Mouse (Mus musculus) forebrain, embryonic 15.5 days (tissue): ENCODE data around the gene Col6a4. TPM values are rescaled to one million over a fixed set of nuclear protein-coding genes. Genes with fewer than 3 reads are reported as not detected.

ENCODE experiments used
- polyA plus RNA-seq: library from polyadenylated mRNA; unstranded; fragments of >200 nt; fragmentation: Nextera tagmentation; extraction: Ambion mirVana; gene quantifications from 2 replicates; pipeline ENCODE4 v1.2.1, GENCODE M21; 2015

Col6a4 gene
- polyA plus RNA-seq, 1 experiment from 2014 or later: 0.53 TPM

Other genes starting within 250 kb of the Col6a4 start
- gene Col6a5, start 136.1 kb downstream of the Col6a4 start, polyA plus RNA-seq: 0.32 and 0.38 TPM in 2 replicates
- gene Glyctk, start 61.4 kb upstream of the Col6a4 start, polyA plus RNA-seq: 2.9 and 3.2 TPM in 2 replicates
- 38.1 and 41.5 TPM in 2 replicates for gene Wdr82, start 74.1 kb upstream of the Col6a4 start, polyA plus RNA-seq
- gene Ppm1m, start 103.0 kb upstream of the Col6a4 start, polyA plus RNA-seq: 15.4 and 15.8 TPM in 2 replicates
- gene Twf2, start 106.3 kb upstream of the Col6a4 start, polyA plus RNA-seq: 54.8 and 57.3 TPM in 2 replicates
- gene Tlr9, start 125.8 kb upstream of the Col6a4 start, polyA plus RNA-seq: not detected in 2 replicates
- 93.6 and 101 TPM in 2 replicates for gene Alas1, start 151.9 kb upstream of the Col6a4 start, polyA plus RNA-seq
- 13.1 and 13.4 TPM in 2 replicates for gene Poc1a, start 184.3 kb upstream of the Col6a4 start, polyA plus RNA-seq